Mouse (Mus musculus) cortical plate, adult 2 months (tissue): ENCODE data around the gene Adcy7.

Source experiments
- CTCF ChIP-seq: fragments of 200-500 bp; IDR thresholded peaks from 2 replicates; pipeline ENCODE4 v1.5.1; 2011; ENCODE audit warnings: mild to moderate bottlenecking, control low read depth, low read length; ENCODE audit not compliant: insufficient read depth; ENCODE audit errors: extremely low read depth
- POLR2A ChIP-seq: fragments of 200-500 bp; IDR thresholded peaks from 2 replicates; pipeline ENCODE4 v1.6.1; 2011; ENCODE audit warnings: mild to moderate bottlenecking, low read length, control low read depth; ENCODE audit not compliant: insufficient read depth; ENCODE audit errors: extremely low read depth

DNA sequence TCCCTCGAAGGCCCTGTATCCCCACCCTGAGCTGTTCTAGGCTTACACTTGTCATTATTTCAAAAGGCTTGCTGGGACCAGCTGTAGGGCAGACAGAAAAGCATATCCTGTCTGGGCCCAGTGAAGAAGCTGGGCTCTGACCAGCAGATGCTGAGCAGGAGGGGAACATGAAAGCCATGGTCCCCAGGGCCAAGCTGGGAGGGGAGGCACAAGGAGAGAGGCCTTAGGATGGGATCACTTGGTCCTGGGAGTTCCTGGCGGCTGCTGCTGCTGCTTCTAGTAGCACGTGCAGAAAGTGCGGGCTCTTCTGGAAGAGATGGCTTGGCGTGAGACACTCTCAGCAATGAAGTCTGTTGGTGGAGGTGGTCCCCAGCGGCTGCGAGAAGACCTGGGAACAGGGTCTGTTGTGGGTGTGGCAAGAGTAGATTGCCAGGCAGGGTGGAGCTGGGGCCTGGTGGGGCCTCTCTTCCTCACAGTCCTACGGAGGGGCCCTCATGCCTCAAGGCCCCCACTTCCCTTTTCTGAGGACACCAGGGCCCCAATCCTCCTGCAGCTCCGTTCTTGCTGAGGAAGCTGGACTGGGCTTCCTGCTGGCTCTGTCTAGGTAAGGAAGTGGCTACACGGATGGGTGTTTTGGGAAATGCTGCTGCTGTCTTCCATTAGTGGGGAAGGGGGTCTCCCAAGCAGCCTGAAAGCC, 27.9 kb downstream of the Adcy7 start:
- TF ChIP-seq CTCF: no peak
- no peak for TF ChIP-seq POLR2A
